Mouse (Mus musculus) forebrain, embryonic 14.5 days (tissue): ENCODE data around the gene Dusp15. TPM values are rescaled to one million over a fixed set of nuclear protein-coding genes. Genes with fewer than 3 reads are reported as not detected.
A peak's percentile ranks its signal among the peaks of the same experiment; 100 is the strongest.

Experiments used
- ATAC-seq: fragments of 200-750 bp; cut with Nextera tagmentation; 2 replicates; pipeline ENCODE4 v1.8.0; 2017; ENCODE audit warnings: mild to moderate bottlenecking, moderate library complexity
- DNase-seq: peaks from one replicate; pipeline ENCODE4 v3.0.0-alpha.2; 2015; ENCODE audit warnings: low spot score
- H3K27ac ChIP-seq: fragments of 300-500 bp; sonication (generic); 2 replicates; pipeline ENCODE4 v1.5.1; 2014; ENCODE audit warnings: low read depth, mild to moderate bottlenecking, control low read depth, low read length, moderate library complexity
- H3K27me3 ChIP-seq: fragments of 300-500 bp; sonication (generic); replicated peaks from 2 replicates; pipeline ENCODE4 v1.6.1; 2014; ENCODE audit warnings: low read length, control low read depth, mixed read lengths; ENCODE audit not compliant: control insufficient read depth, insufficient read depth
- H3K36me3 ChIP-seq: fragments of 300-500 bp; sonication (generic); 2 replicates; pipeline ENCODE4 v1.6.1; 2014; ENCODE audit warnings: low read length, control low read depth; ENCODE audit not compliant: control insufficient read depth, insufficient read depth
- H3K4me1 ChIP-seq: fragments of 300-500 bp; sonication (generic); 2 replicates; pipeline ENCODE4 v1.6.1; 2014; ENCODE audit warnings: antibody characterized with exemption, low read length, control low read depth; ENCODE audit not compliant: control insufficient read depth, insufficient read depth
- H3K4me2 ChIP-seq: fragments of 300-500 bp; sonication (generic); 2 replicates; pipeline ENCODE4 v1.6.1; 2014; ENCODE audit warnings: mild to moderate bottlenecking, control low read depth, low read length
- H3K4me3 ChIP-seq: fragments of 300-500 bp; sonication (generic); 2 replicates; pipeline ENCODE4 v1.5.1; 2014; ENCODE audit warnings: low read depth, low read length, control low read depth
- H3K9ac ChIP-seq: fragments of 300-500 bp; sonication (generic); 2 replicates; pipeline ENCODE4 v1.6.1; 2014; ENCODE audit warnings: mild to moderate bottlenecking, low read length, control low read depth, moderate library complexity
- H3K9me3 ChIP-seq: fragments of 300-500 bp; sonication (generic); replicated peaks from 2 replicates; pipeline ENCODE4 v1.6.1; 2016; ENCODE audit warnings: low read length, control low read depth, mixed read lengths; ENCODE audit not compliant: control insufficient read depth
- WGBS: fragments of 180-500 bp; shearing (Covaris S2); extraction: QIAGEN DNeasy Blood & Tissue Kit; methylation state at CpG from one replicate; pipeline ENCODE4 v1.1.7; 2014; 5-methylcytosine and 5-hydroxymethylcytosine counted together
- polyA plus RNA-seq: library from polyadenylated mRNA; unstranded; fragments of >200 nt; fragmentation: Nextera tagmentation; extraction: Ambion mirVana; gene quantifications from 2 replicates; pipeline ENCODE4 v1.2.1, GENCODE M21; 2014

The Dusp15 gene
- polyA plus RNA-seq, 1 experiment from 2014 or later = 6.4 TPM

- Histone ChIP-seq H3K4me2 (peak overlapping the region; percentile 35; the same call in 1 of the 2 replicates), H3K4me3 (no peak overlapping the region), H3K9me3 (no peaks in the 10 kb centered on the region), H3K27ac (no peak overlapping the region), H3K4me1 (no peaks in the 10 kb centered on the region), H3K36me3 (no peaks in the 10 kb centered on the region), H3K27me3 (peaks cover 22% of the 10 kb centered on the region), H3K9ac (peak overlapping the region; percentile 35; the same call in 1 of the 2 replicates)
- ATAC-seq (peak; percentile 85), DNase-seq (peak; percentile 93)
- WGBS = 4% methylated on average over 18 of the region's 18 CpGs
These were observed 37.0 kb downstream of the Dusp15 start for GRCm38 (mm10) chr2:152914310-152915120.

- ATAC-seq = no peak
- H3K4me2 ChIP-seq = no peak overlapping the region
- H3K9me3 ChIP-seq = no peaks in the 10 kb centered on the region
- 46% methylated on average over 7 of the region's 7 CpGs for WGBS
- no peaks in the 10 kb centered on the region for H3K4me1 ChIP-seq
- peaks cover 22% of the 10 kb centered on the region for H3K27me3 ChIP-seq
- H3K9ac ChIP-seq = no peak overlapping the region
- no peak for DNase-seq
- H3K4me3 ChIP-seq = no peak overlapping the region
- H3K36me3 ChIP-seq = no peaks in the 10 kb centered on the region
- H3K27ac ChIP-seq = no peak overlapping the region
These were observed 38.0 kb downstream of the Dusp15 start for GRCm38 (mm10) chr2:152913471-152913870.

- DNase-seq (no peak), ATAC-seq (no peak)
- Histone ChIP-seq H3K9me3 (no peaks in the 10 kb centered on the region), H3K4me1 (peaks cover 7% of the 10 kb centered on the region; the same call in 1 of the 2 replicates), H3K27ac (no peak overlapping the region), H3K27me3 (peaks cover 22% of the 10 kb centered on the region), H3K36me3 (no peaks in the 10 kb centered on the region), H3K9ac (no peak overlapping the region), H3K4me2 (no peak overlapping the region), H3K4me3 (no peak overlapping the region)
- 30% methylated on average over 6 of the region's 6 CpGs for WGBS
These were observed 40.1 kb downstream of the Dusp15 start for GRCm38 (mm10) chr2:152911432-152911831.

GRCm38 (mm10) chr2:152911031-152911430 is 40.5 kb downstream of the Dusp15 start, which contains the start of gene Mylk2:
Mylk2 (plus strand) TSS chr2:152911352.
- Histone ChIP-seq H3K36me3 (no peaks in the 10 kb centered on the region), H3K9ac (no peak within 1 kb of the TSS), H3K4me1 (peaks cover 7% of the 10 kb centered on the region; the same call in 1 of the 2 replicates), H3K4me3 (no peak within 1 kb of the TSS), H3K9me3 (no peaks in the 10 kb centered on the region), H3K4me2 (no peak within 1 kb of the TSS), H3K27ac (no peak within 1 kb of the TSS), H3K27me3 (peaks cover 22% of the 10 kb centered on the region)
- ATAC-seq (no peak), DNase-seq (no peak)
- WGBS = 10% methylated on average over 12 of the region's 12 CpGs

- Histone ChIP-seq H3K9ac (no peak overlapping the region), H3K36me3 (no peaks in the 10 kb centered on the region), H3K4me1 (peaks cover 7% of the 10 kb centered on the region; the same call in 1 of the 2 replicates), H3K27ac (no peak overlapping the region), H3K4me2 (no peak overlapping the region), H3K9me3 (no peaks in the 10 kb centered on the region), H3K27me3 (peaks cover 22% of the 10 kb centered on the region), H3K4me3 (no peak overlapping the region)
- WGBS = 82% methylated on average over 6 of the region's 6 CpGs
- ATAC-seq (no peak), DNase-seq (no peak)
These were observed 41.6 kb downstream of the Dusp15 start for GRCm38 (mm10) chr2:152909848-152910247.

GRCm38 (mm10) chr2:152907114-152907943 is 44.2 kb downstream of the Dusp15 start:
- no peak overlapping the region for H3K4me2 ChIP-seq
- H3K4me3 ChIP-seq = no peak overlapping the region
- WGBS = 49% methylated on average over 14 of the region's 14 CpGs
- peaks cover 7% of the 10 kb centered on the region for H3K27me3 ChIP-seq
- H3K9ac ChIP-seq = 0 out of 2 replicates have a peak overlapping the region, but pooled peaks have one; percentile 9
- H3K9me3 ChIP-seq = no peaks in the 10 kb centered on the region
- ATAC-seq (no peak), DNase-seq (no peak)
- H3K27ac ChIP-seq = no peak overlapping the region
- H3K4me1 ChIP-seq = peaks cover 7% of the 10 kb centered on the region; the same call in 1 of the 2 replicates
- no peaks in the 10 kb centered on the region for H3K36me3 ChIP-seq

GRCm38 (mm10) chr2:152906274-152907037 is 45.0 kb downstream of the Dusp15 start:
- Histone ChIP-seq H3K4me1 (peaks cover 7% of the 10 kb centered on the region; the same call in 1 of the 2 replicates), H3K4me2 (no peak overlapping the region), H3K27me3 (no peaks in the 10 kb centered on the region), H3K9me3 (no peaks in the 10 kb centered on the region), H3K27ac (no peak overlapping the region), H3K36me3 (no peaks in the 10 kb centered on the region), H3K4me3 (no peak overlapping the region), H3K9ac (0 out of 2 replicates have a peak overlapping the region, but pooled peaks have one; percentile 9)
- ATAC-seq (no peak), DNase-seq (peak; percentile 43)
- 70% methylated on average over 9 of the region's 9 CpGs for WGBS

GRCm38 (mm10) chr2:152905036-152905829 is 46.3 kb downstream of the Dusp15 start:
- ATAC-seq = no peak
- H3K9me3 ChIP-seq = no peaks in the 10 kb centered on the region
- H3K4me3 ChIP-seq = no peak overlapping the region
- DNase-seq = no peak
- no peak overlapping the region for H3K4me2 ChIP-seq
- no peaks in the 10 kb centered on the region for H3K36me3 ChIP-seq
- peaks cover 7% of the 10 kb centered on the region; the same call in 1 of the 2 replicates for H3K4me1 ChIP-seq
- no peaks in the 10 kb centered on the region for H3K27me3 ChIP-seq
- H3K27ac ChIP-seq = no peak overlapping the region
- 74% methylated on average over 11 of the region's 11 CpGs for WGBS
- no peak overlapping the region for H3K9ac ChIP-seq
